Mouse (Mus musculus) olfactory bulb, adult 2 months (tissue): ENCODE results near the gene Pih1d1.

ENCODE experiments used
- CTCF ChIP-seq: fragments of 200-500 bp; IDR thresholded peaks from 2 replicates; pipeline ENCODE4 v1.5.1; 2012; ENCODE audit warnings: low read depth, mild to moderate bottlenecking, low read length, moderate library complexity; ENCODE audit not compliant: insufficient read depth
- POLR2A ChIP-seq: fragments of 200-500 bp; IDR thresholded peaks from 2 replicates; pipeline ENCODE4 v1.6.1; 2012; ENCODE audit warnings: mild to moderate bottlenecking, low read depth, low read length, moderate library complexity; ENCODE audit not compliant: insufficient read depth

DNA sequence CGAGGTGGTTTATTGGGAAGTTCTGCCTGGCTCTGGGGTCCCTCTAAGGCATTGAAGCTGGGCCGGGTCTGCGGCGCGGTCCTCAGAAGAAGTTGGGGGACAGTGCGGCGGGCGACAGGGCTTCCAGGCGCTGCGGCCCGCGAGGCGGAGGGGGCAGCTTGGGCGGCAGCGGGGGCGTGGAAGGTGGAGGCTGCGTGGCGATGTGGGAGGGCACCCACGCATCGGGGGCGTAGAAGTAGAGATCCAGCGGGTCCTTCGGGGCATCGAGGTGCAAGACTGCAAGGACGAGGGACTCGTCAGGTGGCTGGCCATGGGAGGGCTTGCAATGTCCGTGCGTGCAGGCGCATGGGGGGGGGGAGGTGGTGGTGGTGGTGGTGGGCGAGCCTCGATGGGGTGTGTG, 22.3 kb downstream of the Pih1d1 start:
- TF ChIP-seq CTCF, result no peak
- TF ChIP-seq POLR2A, result no peak
